Mouse (Mus musculus) left cerebral cortex, postnatal 4 days (tissue): ENCODE measurements around the gene Tmed9. TPM values are rescaled to one million over a fixed set of nuclear protein-coding genes. Genes with fewer than 3 reads are reported as not detected.
"Not testable (repeated sequence)": the region's sequence is repeated elsewhere in the genome, so short reads cannot be mapped to it uniquely, and the experiment has no call there.

Source experiments
- DNase-seq: peaks from one replicate; pipeline ENCODE4 v3.0.0-alpha.2; 2022
- intact Hi-C: fragments of 180-260 bp; cut with DNase I; formaldehyde crosslinking; loops from one replicate; pipeline ENCODE4 v1.15.1; 2025
- total RNA-seq, 2 experiments: library from RNA; stranded (reverse); gene quantifications; 2 replicates each; pipeline ENCODE4 v1.2.3; 2021

Gene Tmed9
- total RNA-seq, 2 experiments from 2014 or later: 109 to 111 TPM

- intact Hi-C loops: no loop called here
- no peak for DNase-seq
Measured at GRCm38 (mm10) chr13:55567001-55567400, 6.5 kb upstream of the Tmed9 start.

GRCm38 (mm10) chr13:55567949-55568348, 5.6 kb upstream of the Tmed9 start:
- intact Hi-C loops: no loop called here
- DNase-seq: no peak

GRCm38 (mm10) chr13:55568524-55568923, 5.0 kb upstream of the Tmed9 start:
- intact Hi-C loops, DNase-seq: not testable (repeated sequence)

GRCm38 (mm10) chr13:55569726-55570285, 3.7 kb upstream of the Tmed9 start:
- intact Hi-C loops: no loop called here
- DNase-seq: peak; percentile 44

- intact Hi-C loops: no loop called here
- DNase-seq: peak; percentile 61
Measured at GRCm38 (mm10) chr13:55570286-55570973, 3.1 kb upstream of the Tmed9 start.

GRCm38 (mm10) chr13:55571027-55571751, 2.3 kb upstream of the Tmed9 start, which contains the start of gene Fam193b:
Gene Fam193b, minus strand, starts transcription at chr13:55571120.
- intact Hi-C loops: no loop called here
- DNase-seq: peak; percentile 97

GRCm38 (mm10) chr13:55571977-55572376, 1.6 kb upstream of the Tmed9 start:
- DNase-seq: no peak
- intact Hi-C loops: no loop called here

GRCm38 (mm10) chr13:55574321-55574720, 789 bp downstream of the Tmed9 start:
- intact Hi-C loops: no loop called here
- no peak for DNase-seq

GRCm38 (mm10) chr13:55575932-55576331, 2.4 kb downstream of the Tmed9 start:
- DNase-seq: no peak
- intact Hi-C loops: no loop called here

- intact Hi-C loops, DNase-seq: not testable (repeated sequence)
Measured at GRCm38 (mm10) chr13:55576872-55577271, 3.3 kb downstream of the Tmed9 start.

GRCm38 (mm10) chr13:55578086-55578485, 4.6 kb downstream of the Tmed9 start:
- DNase-seq: no peak
- intact Hi-C loops: no loop called here

- intact Hi-C loops: no loop called here
- DNase-seq: no peak
Measured at GRCm38 (mm10) chr13:55591961-55592490, 18.5 kb downstream of the Tmed9 start.

GRCm38 (mm10) chr13:55592512-55593253, 19.2 kb downstream of the Tmed9 start:
- peak; percentile 98 for DNase-seq
- intact Hi-C loops: no loop called here

- DNase-seq: no peak
- intact Hi-C loops: no loop called here
Measured at GRCm38 (mm10) chr13:55593254-55593747, 19.8 kb downstream of the Tmed9 start.

GRCm38 (mm10) chr13:55595375-55595774, 21.8 kb downstream of the Tmed9 start:
- DNase-seq: peak; percentile 84
- intact Hi-C loops: no loop called here

- peak; percentile 17 for DNase-seq
- intact Hi-C loops: no loop called here
Measured at GRCm38 (mm10) chr13:55596802-55597201, 23.3 kb downstream of the Tmed9 start.

- DNase-seq: peak; percentile 90
- intact Hi-C loops: loop anchor here (5.0 kb wide), 1 partner anchor 37 kb away; the partner anchor contains the start of gene Ddx46
Measured at GRCm38 (mm10) chr13:55599566-55600540, 26.3 kb downstream of the Tmed9 start, which contains the start of gene B4galt7. Gene B4galt7, plus strand, starts transcription at chr13:55599896.

- no peak for DNase-seq
- intact Hi-C loops: loop anchor here (5.0 kb wide), 1 partner anchor 37 kb away; the partner anchor contains the start of gene Ddx46
Measured at GRCm38 (mm10) chr13:55600657-55601056, 27.1 kb downstream of the Tmed9 start.

GRCm38 (mm10) chr13:55601611-55602010, 28.1 kb downstream of the Tmed9 start:
- intact Hi-C loops: loop anchor here (5.0 kb wide), 1 partner anchor 36 kb away; the partner anchor contains the start of gene Ddx46
- DNase-seq: peak; percentile 89
